Mouse (Mus musculus) embryonic facial prominence, embryonic 14.5 days (tissue): Measurements from ENCODE around the gene Sh3gl2. TPM values are rescaled to one million over a fixed set of nuclear protein-coding genes. Genes with fewer than 3 reads are reported as not detected.

ENCODE experiments used
- ATAC-seq: fragments of 200-750 bp; cut with Nextera tagmentation; 2 replicates; pipeline ENCODE4 v1.8.0; 2017; ENCODE audit warnings: low read depth, moderate number of reproducible peaks, moderate TSS enrichment
- DNase-seq: peaks from one replicate; pipeline ENCODE4 v3.0.0-alpha.2; 2015; ENCODE audit warnings: low spot score
- H3K27ac ChIP-seq: fragments of 300-500 bp; sonication (generic); replicated peaks from 2 replicates; pipeline ENCODE4 v1.5.1; 2014; ENCODE audit warnings: low read depth, mild to moderate bottlenecking, low read length, moderate library complexity
- H3K27me3 ChIP-seq: fragments of 300-500 bp; sonication (generic); replicated peaks from 2 replicates; pipeline ENCODE4 v1.6.1; 2014; ENCODE audit warnings: low read length; ENCODE audit not compliant: control insufficient read depth, insufficient read depth
- H3K36me3 ChIP-seq: fragments of 300-500 bp; sonication (generic); 2 replicates; pipeline ENCODE4 v1.6.1; 2014; ENCODE audit warnings: low read length, mixed read lengths; ENCODE audit not compliant: control insufficient read depth, insufficient read depth
- H3K4me1 ChIP-seq: fragments of 300-500 bp; sonication (generic); 2 replicates; pipeline ENCODE4 v1.6.1; 2014; ENCODE audit warnings: antibody characterized with exemption, low read length; ENCODE audit not compliant: control insufficient read depth, insufficient read depth
- H3K4me2 ChIP-seq: fragments of 300-500 bp; sonication (generic); 2 replicates; pipeline ENCODE4 v1.6.1; 2014; ENCODE audit warnings: low read depth, mild to moderate bottlenecking, low read length, moderate library complexity, mixed read lengths
- H3K4me3 ChIP-seq: fragments of 300-500 bp; sonication (generic); 2 replicates; pipeline ENCODE4 v1.5.1; 2014; ENCODE audit warnings: low read depth, mild to moderate bottlenecking, low read length
- H3K9ac ChIP-seq: fragments of 300-500 bp; sonication (generic); 2 replicates; pipeline ENCODE4 v1.6.1; 2014; ENCODE audit warnings: low read depth, mild to moderate bottlenecking, low read length, moderate library complexity, mixed read lengths
- H3K9me3 ChIP-seq: fragments of 300-500 bp; sonication (generic); 2 replicates; pipeline ENCODE4 v1.6.1; 2016; ENCODE audit warnings: low read length; ENCODE audit not compliant: control insufficient read depth
- WGBS: fragments of 180-500 bp; shearing (Covaris S2); extraction: QIAGEN DNeasy Blood & Tissue Kit; methylation state at CpG from one replicate; pipeline ENCODE4 v1.1.7; 2014; 5-methylcytosine and 5-hydroxymethylcytosine counted together
- polyA plus RNA-seq: library from polyadenylated mRNA; unstranded; fragments of >200 nt; fragmentation: Nextera tagmentation; extraction: Ambion mirVana; gene quantifications from 2 replicates; pipeline ENCODE4 v1.2.1, GENCODE M21; 2014

Sh3gl2 gene
- polyA plus RNA-seq, 1 experiment from 2014 or later, result 7.0 TPM

GRCm38 (mm10) chr4:85438813-85439212 is 233.9 kb downstream of the Sh3gl2 start:
- peaks cover 10% of the 10 kb centered on the region; the same call in 1 of the 2 replicates for H3K4me1 ChIP-seq
- no peaks in the 10 kb centered on the region for H3K36me3 ChIP-seq
- ATAC-seq (no peak), DNase-seq (no peak)
- H3K9ac ChIP-seq, result no peak overlapping the region
- H3K4me3 ChIP-seq, result no peak overlapping the region
- H3K4me2 ChIP-seq, result no peak overlapping the region
- 52% methylated on average over 3 of the region's 3 CpGs for WGBS
- H3K27ac ChIP-seq, result no peak overlapping the region
- H3K9me3 ChIP-seq, result no peaks in the 10 kb centered on the region
- no peaks in the 10 kb centered on the region for H3K27me3 ChIP-seq

GRCm38 (mm10) chr4:85483586-85483985 is 278.7 kb downstream of the Sh3gl2 start:
- ATAC-seq, result no peak
- Histone ChIP-seq H3K9me3 (no peaks in the 10 kb centered on the region), H3K4me2 (no peak overlapping the region), H3K27me3 (no peaks in the 10 kb centered on the region), H3K36me3 (no peaks in the 10 kb centered on the region), H3K4me3 (no peak overlapping the region), H3K4me1 (peaks cover 3% of the 10 kb centered on the region; the same call in 1 of the 2 replicates), H3K27ac (no peak overlapping the region), H3K9ac (no peak overlapping the region)
- DNase-seq, result no peak
- WGBS, result 98% methylated on average over 6 of the region's 6 CpGs

GRCm38 (mm10) chr4:85486316-85486946 is 281.5 kb downstream of the Sh3gl2 start:
- Histone ChIP-seq H3K4me3 (no peak overlapping the region), H3K4me2 (no peak overlapping the region), H3K9me3 (no peaks in the 10 kb centered on the region), H3K4me1 (peaks cover 3% of the 10 kb centered on the region; the same call in 1 of the 2 replicates), H3K9ac (no peak overlapping the region), H3K27ac (no peak overlapping the region), H3K27me3 (no peaks in the 10 kb centered on the region), H3K36me3 (no peaks in the 10 kb centered on the region)
- WGBS, result 58% methylated on average over 10 of the region's 10 CpGs
- ATAC-seq (no peak), DNase-seq (peak; percentile 57)

- Histone ChIP-seq H3K9me3 (no peaks in the 10 kb centered on the region), H3K4me2 (no peak overlapping the region), H3K36me3 (no peaks in the 10 kb centered on the region), H3K27ac (no peak overlapping the region), H3K4me3 (no peak overlapping the region), H3K4me1 (no peaks in the 10 kb centered on the region), H3K9ac (no peak overlapping the region), H3K27me3 (no peaks in the 10 kb centered on the region)
- ATAC-seq (no peak), DNase-seq (no peak)
- WGBS, result 68% methylated on average over 3 of the region's 3 CpGs
These were observed 300.8 kb downstream of the Sh3gl2 start for GRCm38 (mm10) chr4:85505718-85506117.

GRCm38 (mm10) chr4:85506976-85507375 is 302.1 kb downstream of the Sh3gl2 start:
- ATAC-seq, result no peak
- no peaks in the 10 kb centered on the region for H3K27me3 ChIP-seq
- no peaks in the 10 kb centered on the region for H3K36me3 ChIP-seq
- no peak overlapping the region for H3K27ac ChIP-seq
- no peak overlapping the region for H3K9ac ChIP-seq
- no peak overlapping the region for H3K4me2 ChIP-seq
- WGBS, result 63% methylated on average over 2 of the region's 2 CpGs
- H3K9me3 ChIP-seq, result no peaks in the 10 kb centered on the region
- DNase-seq, result no peak
- H3K4me1 ChIP-seq, result no peaks in the 10 kb centered on the region
- H3K4me3 ChIP-seq, result no peak overlapping the region

GRCm38 (mm10) chr4:85507491-85507890 is 302.6 kb downstream of the Sh3gl2 start:
- Histone ChIP-seq H3K4me2 (no peak overlapping the region), H3K4me3 (no peak overlapping the region), H3K9me3 (no peaks in the 10 kb centered on the region), H3K27ac (no peak overlapping the region), H3K27me3 (peaks cover 4% of the 10 kb centered on the region; the same call in 1 of the 2 replicates), H3K4me1 (no peaks in the 10 kb centered on the region), H3K36me3 (no peaks in the 10 kb centered on the region), H3K9ac (no peak overlapping the region)
- no peak for ATAC-seq
- 47% methylated on average over 5 of the region's 5 CpGs for WGBS
- peak; percentile 37 for DNase-seq

- Histone ChIP-seq H3K9me3 (no peaks in the 10 kb centered on the region), H3K4me1 (peaks cover 15% of the 10 kb centered on the region), H3K36me3 (no peaks in the 10 kb centered on the region), H3K9ac (no peak overlapping the region), H3K27me3 (peaks cover 6% of the 10 kb centered on the region; the same call in 1 of the 2 replicates), H3K27ac (no peak overlapping the region), H3K4me2 (peak overlapping the region; percentile 97), H3K4me3 (no peak overlapping the region)
- WGBS, result 38% methylated on average over 7 of the region's 7 CpGs
- DNase-seq, result peak; percentile 50
- ATAC-seq, result no peak
These were observed 308.4 kb downstream of the Sh3gl2 start for GRCm38 (mm10) chr4:85513288-85513687.

- peak within 1 kb of the TSS; percentile 66 for H3K9ac ChIP-seq
- no peaks in the 10 kb centered on the region for H3K36me3 ChIP-seq
- H3K4me1 ChIP-seq, result peaks cover 15% of the 10 kb centered on the region
- no peak for DNase-seq
- H3K4me3 ChIP-seq, result peak within 1 kb of the TSS; percentile 55
- H3K9me3 ChIP-seq, result no peaks in the 10 kb centered on the region
- H3K27ac ChIP-seq, result no peak within 1 kb of the TSS
- H3K4me2 ChIP-seq, result peak within 1 kb of the TSS; percentile 97
- 0% methylated on average over 7 of the region's 9 CpGs for WGBS
- ATAC-seq, result peak; percentile 13; the same call in 1 of the 2 replicates
- H3K27me3 ChIP-seq, result peaks cover 6% of the 10 kb centered on the region; the same call in 1 of the 2 replicates
These were observed 308.9 kb downstream of the Sh3gl2 start, which contains the start of gene Adamtsl1 for GRCm38 (mm10) chr4:85513792-85514191. TSS of gene Adamtsl1 (plus strand) at chr4:85514172.

GRCm38 (mm10) chr4:85514205-85514681 is 309.3 kb downstream of the Sh3gl2 start:
- Histone ChIP-seq H3K27me3 (peaks cover 6% of the 10 kb centered on the region; the same call in 1 of the 2 replicates), H3K4me3 (peak overlapping the region; percentile 55), H3K36me3 (no peaks in the 10 kb centered on the region), H3K4me2 (peak overlapping the region; percentile 97), H3K4me1 (peaks cover 15% of the 10 kb centered on the region), H3K27ac (no peak overlapping the region), H3K9me3 (no peaks in the 10 kb centered on the region), H3K9ac (peak overlapping the region; percentile 66)
- WGBS, result 2% methylated on average over 18 of the region's 33 CpGs
- ATAC-seq (peak; percentile 92), DNase-seq (peak; percentile 65)
